ENCODE assay signal across 25 mouse cellular contexts in genomic region chr1:71606600-71607325, GRCm38 (mm10). TPM values are rescaled to one million over a fixed set of nuclear protein-coding genes. Genes with fewer than 3 reads are reported as not detected.
DNase-seq lines count a peak whose midpoint lies in the region; ATAC-seq and TF ChIP-seq lines count a peak whose summit lies in the region.
"Had no signal": no experiment of that assay in that cellular context is flagged by ENCODE, and none has a peak within 500 bp of the region (broad histone marks: within the 10 kb centered on the region; RNA-seq: fewer than 3 reads in every experiment).

No protein-coding gene starts in this region.

- no peak overlapping the region for H3K9ac ChIP-seq in kidney, embryonic 15.5 days
- H3K9ac ChIP-seq in kidney, postnatal 0 days (ENCODE audit: low read depth, low read length), result no peak overlapping the region
- H3K9ac ChIP-seq: forebrain, embryonic 13.5 days; heart, embryonic 13.5 days; hindbrain, embryonic 14.5 days had no signal

- TF ChIP-seq CTCF in kidney, postnatal 0 days (IDR thresholded peaks at IDR 0.05; ENCODE audit: low read depth), result no peak

- no peak overlapping the region for H3K27ac ChIP-seq in kidney, embryonic 15.5 days
- no peak overlapping the region for H3K27ac ChIP-seq in kidney, postnatal 0 days
- H3K27ac ChIP-seq: forebrain, embryonic 10.5 days; forebrain, embryonic 13.5 days; gastrocnemius, adult 2 months; heart, embryonic 13.5 days; hindbrain, embryonic 14.5 days; hindbrain, postnatal 0 days had no signal

- no peak overlapping the region for H3K4me2 ChIP-seq in kidney, embryonic 15.5 days
- no peak overlapping the region for H3K4me2 ChIP-seq in kidney, postnatal 0 days (ENCODE audit: low read length)
- no peak overlapping the region for H3K4me2 ChIP-seq in myocyte (ENCODE audit: low read depth)
- H3K4me2 ChIP-seq: forebrain, embryonic 13.5 days; heart, embryonic 13.5 days; hindbrain, embryonic 14.5 days had no signal

- no peaks in the 10 kb centered on the region for H3K27me3 ChIP-seq in kidney, embryonic 15.5 days
- H3K27me3 ChIP-seq in kidney, postnatal 0 days (ENCODE audit: insufficient read depth, low read length), result no peaks in the 10 kb centered on the region
- no peaks in the 10 kb centered on the region for H3K27me3 ChIP-seq in myocyte (ENCODE audit: control insufficient read depth, insufficient read depth, insufficient read length)
- H3K27me3 ChIP-seq: forebrain, embryonic 13.5 days; heart, embryonic 13.5 days had no signal

- peak; percentile 11 for TF ChIP-seq POLR2A in myocyte (IDR thresholded peaks at IDR 0.05; ENCODE audit: insufficient read length, low read depth)

- H3K36me3 ChIP-seq in kidney, embryonic 15.5 days, result peaks cover 91% of the 10 kb centered on the region
- peaks cover 33% of the 10 kb centered on the region for H3K36me3 ChIP-seq in kidney, postnatal 0 days (ENCODE audit: insufficient read depth, low read length)
- H3K36me3 ChIP-seq in myocyte (ENCODE audit: control insufficient read depth, insufficient read depth), result peaks cover 96% of the 10 kb centered on the region

- H3ac ChIP-seq in myocyte (ENCODE audit: control insufficient read depth, insufficient read length), result no peak overlapping the region

- peak; percentile 4 to 32 for DNase-seq in kidney, adult 8-10 months
- DNase-seq in kidney, postnatal 0 days (ENCODE audit: low spot score), result no peak
- no peak for DNase-seq in kidney, postnatal 25 days
- DNase-seq in adipocyte (ENCODE audit: low spot score), result peak; percentile 18
- DNase-seq: adrenal gland, adult 8-10 months; adrenal gland, postnatal 25 days; cerebellum, adult 11-12 months; cerebellum, adult 8-10 months; cerebellum, postnatal 10 days; cerebellum, postnatal 36 days; embryo, embryonic 11 days; gastrocnemius, adult 2 months; gastrocnemius, postnatal 14 days; heart, adult 18-20 months; heart, postnatal 14 days; heart, postnatal 4 days had no signal

- H3K9me3 ChIP-seq in kidney, embryonic 15.5 days (replicated peaks), result no peaks in the 10 kb centered on the region
- H3K9me3 ChIP-seq in kidney, postnatal 0 days (replicated peaks; ENCODE audit: low read length), result no peaks in the 10 kb centered on the region
- H3K9me3 ChIP-seq: forebrain, embryonic 10.5 days; forebrain, embryonic 13.5 days; heart, embryonic 13.5 days had no signal

- no peak overlapping the region for H3K4me3 ChIP-seq in kidney, embryonic 15.5 days (replicated peaks)
- H3K4me3 ChIP-seq in kidney, postnatal 0 days (replicated peaks; ENCODE audit: low read depth, low read length), result no peak overlapping the region
- no peak overlapping the region for H3K4me3 ChIP-seq in myocyte
- H3K4me3 ChIP-seq: forebrain, embryonic 10.5 days; forebrain, embryonic 13.5 days; gastrocnemius, adult 2 months; heart, embryonic 13.5 days had no signal

- ATAC-seq in kidney, embryonic 15.5 days (replicated peaks; ENCODE audit: low FRiP score), result no peak
- ATAC-seq in kidney, postnatal 0 days (replicated peaks; ENCODE audit: low FRiP score, low read depth), result peak; percentile 25; the same call in 1 of the 2 replicates
- ATAC-seq: CD4-positive, CD25-positive, alpha-beta regulatory T cell, adult 4 months; forebrain, embryonic 13.5 days; forebrain, embryonic 16.5 days; hindbrain, postnatal 0 days had no signal

- 83% methylated on average over 8 of the region's 8 CpGs for WGBS in kidney, embryonic 15.5 days
- 78% methylated on average over 8 of the region's 8 CpGs for WGBS in kidney, postnatal 0 days

- no peaks in the 10 kb centered on the region for H3K79me2 ChIP-seq in myocyte (ENCODE audit: control insufficient read depth, insufficient read depth)

- H3K4me1 ChIP-seq in kidney, embryonic 15.5 days, result no peaks in the 10 kb centered on the region
- H3K4me1 ChIP-seq in kidney, postnatal 0 days (replicated peaks; ENCODE audit: insufficient read depth, low read length), result no peaks in the 10 kb centered on the region
- H3K4me1 ChIP-seq: forebrain, embryonic 10.5 days; forebrain, embryonic 13.5 days; heart, embryonic 13.5 days had no signal

TF ChIP-seq in myocyte, 11 proteins besides CTCF, POLR2A, EP300 and RAD21:
- TF ChIP-seq REST (IDR thresholded peaks at IDR 0.05; ENCODE audit: insufficient read depth, insufficient read length) (no peak), POLR2AphosphoS2 (IDR thresholded peaks at IDR 0.05; ENCODE audit: insufficient read length, low read depth) (peak; percentile 72), USF1 (IDR thresholded peaks at IDR 0.05; ENCODE audit: low read depth) (no peak)

RNA-seq across cellular contexts. Expression of gene Fn1, which starts 46.2 kb away (rescaled TPM):
- 142 and 164 TPM in 2 replicates for polyA plus RNA-seq in kidney, embryonic 15.5 days (2015; fragmentation: Nextera tagmentation; extraction: Ambion mirVana)
- 89.5 and 101 TPM in 2 replicates for polyA plus RNA-seq in kidney, postnatal 0 days (2015; fragmentation: Nextera tagmentation; extraction: Ambion mirVana)
- polyA plus RNA-seq in myocyte (2012; fragmentation: generic; extraction: Trizol), result 1,265 TPM

RNA-seq across cellular contexts. Expression of gene Atic, which starts 49.8 kb away (rescaled TPM):
- 62.8 and 66.1 TPM in 2 replicates for polyA plus RNA-seq in kidney, embryonic 15.5 days (2015; fragmentation: Nextera tagmentation; extraction: Ambion mirVana)
- polyA plus RNA-seq in kidney, postnatal 0 days (2015; fragmentation: Nextera tagmentation; extraction: Ambion mirVana), result 45.5 and 49.4 TPM in 2 replicates
- 78.8 TPM for polyA plus RNA-seq in myocyte (2012; fragmentation: generic; extraction: Trizol)

Comparison
In these comparisons a context has a peak if more than half of its experiments do, and no peak if none do; other contexts are left out.
1. DNase-seq: peak in kidney, adult 8-10 months (2 of 2) and adipocyte (single experiment); none in kidney, postnatal 0 days (single experiment) and kidney, postnatal 25 days (0 of 2).